Mouse (Mus musculus): Measurements from ENCODE around the gene Lcn9. TPM values are rescaled to one million over a fixed set of nuclear protein-coding genes. Genes with fewer than 3 reads are reported as not detected.
"Not testable (repeated sequence)": the region's sequence is repeated elsewhere in the genome, so short reads cannot be mapped to it uniquely, and the experiment has no call there.

Gene Lcn9
- polyA plus RNA-seq, 1 experiment from 2014 or later = not detected

DNA sequence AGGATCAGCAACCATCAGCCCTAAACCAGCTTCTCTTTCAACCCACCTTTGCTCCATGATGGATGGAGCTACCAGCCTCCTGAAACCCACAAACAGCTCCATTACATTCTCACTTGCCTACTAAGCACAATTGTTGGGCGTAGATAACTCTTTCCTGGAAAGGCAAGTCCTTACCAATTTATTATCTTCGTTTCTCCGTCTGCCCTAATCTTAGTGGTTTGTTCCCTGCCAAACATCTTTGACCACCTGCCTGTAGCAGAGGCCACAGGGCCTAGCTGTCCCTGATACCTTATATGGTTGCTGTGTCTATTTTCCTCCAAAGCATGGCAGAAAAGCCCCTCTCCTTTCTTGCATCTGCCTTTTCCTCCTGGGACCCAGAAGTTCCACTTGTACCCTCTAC is 33.9 kb upstream of the Lcn9 start:
- Histone ChIP-seq H3K27me3 (ENCODE audit: control insufficient read depth, insufficient read depth, low read length) (no peaks in the 10 kb centered on the region), H3K4me3 (ENCODE audit: low read depth, low read length) (no peak overlapping the region), H3K9ac (ENCODE audit: low read length) (no peak overlapping the region), H3K4me2 (ENCODE audit: low read depth, low read length, severe bottlenecking) (no peak overlapping the region), H3K4me1 (replicated peaks; ENCODE audit: control insufficient read depth, insufficient read depth, low read length) (no peaks in the 10 kb centered on the region), H3K27ac (ENCODE audit: low read depth, low read length) (no peak overlapping the region), H3K36me3 (ENCODE audit: control insufficient read depth, insufficient read depth, low read length) (no peaks in the 10 kb centered on the region), H3K9me3 (ENCODE audit: control insufficient read depth, low read length) (no peaks in the 10 kb centered on the region)
- ATAC-seq (replicated peaks; ENCODE audit: low FRiP score) = no peak
- DNase-seq (ENCODE audit: low spot score) = no peak
- 91% methylated on average over 3 of the region's 3 CpGs for WGBS

DNA sequence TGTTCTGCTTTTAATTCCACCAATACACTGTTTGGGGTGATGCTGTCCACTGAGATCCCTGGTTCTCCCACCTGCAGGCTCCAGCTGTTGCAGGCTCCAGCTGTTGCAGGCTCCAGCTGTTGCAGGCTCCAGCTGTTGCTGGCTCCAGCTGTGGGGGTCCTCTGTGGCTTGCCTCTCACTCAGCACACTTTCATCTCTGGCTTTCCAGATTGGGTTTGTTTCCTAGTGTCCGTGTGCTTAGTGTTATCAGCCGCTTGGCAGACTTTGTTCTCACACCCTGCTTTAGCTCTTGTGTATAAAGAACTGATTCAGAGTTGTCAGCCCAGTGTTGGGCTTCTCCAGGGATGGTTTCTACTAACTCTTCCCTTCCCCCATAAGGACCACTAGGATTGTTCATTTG is 25.3 kb upstream of the Lcn9 start:
- no peaks in the 10 kb centered on the region for H3K9me3 ChIP-seq (ENCODE audit: control insufficient read depth, low read length)
- 63% methylated on average over 2 of the region's 2 CpGs for WGBS
- H3K9ac ChIP-seq (ENCODE audit: low read length) = no peak overlapping the region
- ATAC-seq (replicated peaks; ENCODE audit: low FRiP score) (no peak), DNase-seq (ENCODE audit: low spot score) (no peak)
- no peak overlapping the region for H3K27ac ChIP-seq (ENCODE audit: low read depth, low read length)
- H3K4me1 ChIP-seq (replicated peaks; ENCODE audit: control insufficient read depth, insufficient read depth, low read length) = no peaks in the 10 kb centered on the region; the same call in 1 of the 2 replicates
- no peak overlapping the region for H3K4me2 ChIP-seq (ENCODE audit: low read depth, low read length, severe bottlenecking)
- H3K36me3 ChIP-seq (ENCODE audit: control insufficient read depth, insufficient read depth, low read length) = no peaks in the 10 kb centered on the region
- H3K27me3 ChIP-seq (ENCODE audit: control insufficient read depth, insufficient read depth, low read length) = no peaks in the 10 kb centered on the region
- H3K4me3 ChIP-seq (ENCODE audit: low read depth, low read length) = no peak overlapping the region

GRCm38 (mm10) chr2:25798065-25798464 is 24.9 kb upstream of the Lcn9 start:
- ATAC-seq (replicated peaks; ENCODE audit: low FRiP score) (no peak), DNase-seq (ENCODE audit: low spot score) (no peak)
- Histone ChIP-seq H3K27ac (ENCODE audit: low read depth, low read length) (no peak overlapping the region), H3K4me3 (ENCODE audit: low read depth, low read length) (no peak overlapping the region), H3K9ac (ENCODE audit: low read length) (no peak overlapping the region), H3K9me3 (ENCODE audit: control insufficient read depth, low read length) (no peaks in the 10 kb centered on the region), H3K4me1 (replicated peaks; ENCODE audit: control insufficient read depth, insufficient read depth, low read length) (no peaks in the 10 kb centered on the region; the same call in 1 of the 2 replicates), H3K27me3 (ENCODE audit: control insufficient read depth, insufficient read depth, low read length) (no peaks in the 10 kb centered on the region), H3K4me2 (ENCODE audit: low read depth, low read length, severe bottlenecking) (no peak overlapping the region), H3K36me3 (ENCODE audit: control insufficient read depth, insufficient read depth, low read length) (no peaks in the 10 kb centered on the region)
- WGBS = 63% methylated on average over 5 of the region's 5 CpGs

DNA sequence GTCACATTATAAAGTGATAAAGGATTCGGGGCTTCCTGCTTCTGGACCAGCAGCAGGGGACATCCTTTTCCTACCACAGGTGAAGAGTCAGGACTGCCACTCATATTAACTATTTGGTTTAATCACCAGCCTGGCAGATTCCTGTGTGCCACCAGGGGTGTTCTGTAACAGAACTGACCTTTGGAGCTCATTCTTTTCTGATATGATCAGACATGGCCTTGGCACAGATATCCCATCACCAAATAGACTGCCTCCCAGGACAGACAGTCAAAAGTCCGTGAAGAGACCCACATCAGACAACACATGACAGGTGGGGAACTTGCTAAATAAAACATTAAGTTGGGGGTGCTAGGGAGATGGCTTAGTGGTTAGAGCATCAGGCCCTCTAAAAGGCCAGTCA is 11.2 kb upstream of the Lcn9 start:
- H3K4me3 ChIP-seq (ENCODE audit: low read depth, low read length) = no peak overlapping the region
- H3K9me3 ChIP-seq (ENCODE audit: control insufficient read depth, low read length) = no peaks in the 10 kb centered on the region
- H3K4me1 ChIP-seq (replicated peaks; ENCODE audit: control insufficient read depth, insufficient read depth, low read length) = no peaks in the 10 kb centered on the region
- no peak overlapping the region for H3K4me2 ChIP-seq (ENCODE audit: low read depth, low read length, severe bottlenecking)
- WGBS = 83% methylated on average over 2 of the region's 2 CpGs
- H3K27me3 ChIP-seq (ENCODE audit: control insufficient read depth, insufficient read depth, low read length) = no peaks in the 10 kb centered on the region
- no peak overlapping the region for H3K9ac ChIP-seq (ENCODE audit: low read length)
- ATAC-seq (replicated peaks; ENCODE audit: low FRiP score) (no peak), DNase-seq (ENCODE audit: low spot score) (no peak)
- H3K36me3 ChIP-seq (ENCODE audit: control insufficient read depth, insufficient read depth, low read length) = no peaks in the 10 kb centered on the region
- no peak overlapping the region for H3K27ac ChIP-seq (ENCODE audit: low read depth, low read length)

DNA sequence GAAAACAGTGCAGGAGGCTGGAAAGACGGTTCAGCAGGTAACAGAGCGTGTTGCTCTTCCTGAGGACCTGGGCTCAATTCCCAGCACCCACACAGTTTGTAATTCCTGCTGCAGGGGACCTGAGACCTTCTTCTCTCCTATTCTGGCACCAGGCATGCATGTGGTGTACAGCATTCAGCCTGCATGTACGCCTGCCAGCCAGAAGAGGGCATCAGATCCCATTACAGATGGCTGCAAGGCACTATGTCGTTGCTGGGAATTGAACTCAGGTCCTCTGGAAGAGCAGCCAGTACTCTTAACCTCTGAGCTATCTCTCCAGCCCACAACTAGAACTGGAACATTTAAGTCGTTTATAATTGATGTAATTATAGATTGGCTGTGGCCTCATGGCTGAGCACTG is 9.6 kb upstream of the Lcn9 start:
- H3K9ac ChIP-seq (ENCODE audit: low read length) = no peak overlapping the region
- no peaks in the 10 kb centered on the region for H3K36me3 ChIP-seq (ENCODE audit: control insufficient read depth, insufficient read depth, low read length)
- DNase-seq (ENCODE audit: low spot score) = no peak
- H3K4me1 ChIP-seq (replicated peaks; ENCODE audit: control insufficient read depth, insufficient read depth, low read length) = no peaks in the 10 kb centered on the region
- 82% methylated on average over 5 of the region's 5 CpGs for WGBS
- no peak overlapping the region for H3K27ac ChIP-seq (ENCODE audit: low read depth, low read length)
- no peaks in the 10 kb centered on the region for H3K27me3 ChIP-seq (ENCODE audit: control insufficient read depth, insufficient read depth, low read length)
- H3K4me3 ChIP-seq (ENCODE audit: low read depth, low read length) = no peak overlapping the region
- ATAC-seq (replicated peaks; ENCODE audit: low FRiP score) = no peak
- no peaks in the 10 kb centered on the region for H3K9me3 ChIP-seq (ENCODE audit: control insufficient read depth, low read length)
- H3K4me2 ChIP-seq (ENCODE audit: low read depth, low read length, severe bottlenecking) = no peak overlapping the region

- H3K36me3 ChIP-seq (ENCODE audit: control insufficient read depth, insufficient read depth, low read length); H3K9ac ChIP-seq (ENCODE audit: low read length); DNase-seq (ENCODE audit: low spot score); H3K4me1 ChIP-seq (replicated peaks; ENCODE audit: control insufficient read depth, insufficient read depth, low read length); H3K27ac ChIP-seq (ENCODE audit: low read depth, low read length); H3K9me3 ChIP-seq (ENCODE audit: control insufficient read depth, low read length); H3K27me3 ChIP-seq (ENCODE audit: control insufficient read depth, insufficient read depth, low read length); H3K4me3 ChIP-seq (ENCODE audit: low read depth, low read length); ATAC-seq (replicated peaks; ENCODE audit: low FRiP score); H3K4me2 ChIP-seq (ENCODE audit: low read depth, low read length, severe bottlenecking): not testable (repeated sequence)
- 86% methylated on average over 1 of the region's 1 CpGs for WGBS
These were observed 7.2 kb upstream of the Lcn9 start, which contains the start of gene Glt6d1 for GRCm38 (mm10) chr2:25815748-25816147. Glt6d1 (minus strand) TSS chr2:25815848.

GRCm38 (mm10) chr2:25824751-25825150 is 1.8 kb downstream of the Lcn9 start:
- no peaks in the 10 kb centered on the region for H3K36me3 ChIP-seq (ENCODE audit: control insufficient read depth, insufficient read depth, low read length)
- 87% methylated on average over 3 of the region's 3 CpGs for WGBS
- ATAC-seq (replicated peaks; ENCODE audit: low FRiP score) = no peak
- H3K27me3 ChIP-seq (ENCODE audit: control insufficient read depth, insufficient read depth, low read length) = no peaks in the 10 kb centered on the region
- H3K9ac ChIP-seq (ENCODE audit: low read length) = no peak overlapping the region
- no peaks in the 10 kb centered on the region for H3K9me3 ChIP-seq (ENCODE audit: control insufficient read depth, low read length)
- no peak overlapping the region for H3K27ac ChIP-seq (ENCODE audit: low read depth, low read length)
- no peak overlapping the region for H3K4me2 ChIP-seq (ENCODE audit: low read depth, low read length, severe bottlenecking)
- no peak for DNase-seq (ENCODE audit: low spot score)
- H3K4me1 ChIP-seq (replicated peaks; ENCODE audit: control insufficient read depth, insufficient read depth, low read length) = no peaks in the 10 kb centered on the region
- no peak overlapping the region for H3K4me3 ChIP-seq (ENCODE audit: low read depth, low read length)

DNA sequence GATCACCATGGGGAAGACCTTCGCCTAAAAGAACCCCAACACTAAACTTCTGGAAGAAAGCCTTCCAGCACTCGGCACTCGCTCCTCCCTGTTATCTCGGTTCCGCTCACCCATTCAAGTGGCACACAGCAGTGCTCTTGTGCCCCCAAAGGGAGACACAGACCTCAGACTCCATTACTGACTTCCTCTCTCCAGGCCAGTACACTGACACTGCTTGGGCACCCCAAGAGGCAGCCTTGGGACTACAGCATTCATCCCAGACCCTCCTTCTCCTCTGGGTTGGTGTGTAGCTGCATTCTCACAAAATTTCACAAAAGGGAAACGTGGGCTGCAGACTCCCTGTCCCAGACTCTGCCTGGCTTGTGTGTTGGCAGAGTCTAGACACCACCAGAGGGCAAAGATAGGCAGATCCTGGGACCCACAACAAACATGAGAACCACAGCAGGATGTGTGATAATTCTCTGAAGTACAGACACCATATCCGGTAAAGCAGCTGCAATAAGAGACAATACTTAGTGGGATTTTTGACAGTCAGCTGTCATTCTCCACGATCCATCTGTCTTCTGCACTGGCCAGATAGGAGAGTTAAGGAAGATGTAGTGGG is 5.5 kb downstream of the Lcn9 start:
- Histone ChIP-seq H3K36me3 (ENCODE audit: control insufficient read depth, insufficient read depth, low read length) (no peaks in the 10 kb centered on the region), H3K27me3 (ENCODE audit: control insufficient read depth, insufficient read depth, low read length) (no peaks in the 10 kb centered on the region), H3K4me1 (replicated peaks; ENCODE audit: control insufficient read depth, insufficient read depth, low read length) (no peaks in the 10 kb centered on the region), H3K9ac (ENCODE audit: low read length) (no peak overlapping the region), H3K4me2 (ENCODE audit: low read depth, low read length, severe bottlenecking) (no peak overlapping the region), H3K27ac (ENCODE audit: low read depth, low read length) (no peak overlapping the region), H3K4me3 (ENCODE audit: low read depth, low read length) (no peak overlapping the region), H3K9me3 (ENCODE audit: control insufficient read depth, low read length) (no peaks in the 10 kb centered on the region)
- 78% methylated on average over 8 of the region's 8 CpGs for WGBS
- ATAC-seq (replicated peaks; ENCODE audit: low FRiP score) (no peak), DNase-seq (ENCODE audit: low spot score) (no peak)

DNA sequence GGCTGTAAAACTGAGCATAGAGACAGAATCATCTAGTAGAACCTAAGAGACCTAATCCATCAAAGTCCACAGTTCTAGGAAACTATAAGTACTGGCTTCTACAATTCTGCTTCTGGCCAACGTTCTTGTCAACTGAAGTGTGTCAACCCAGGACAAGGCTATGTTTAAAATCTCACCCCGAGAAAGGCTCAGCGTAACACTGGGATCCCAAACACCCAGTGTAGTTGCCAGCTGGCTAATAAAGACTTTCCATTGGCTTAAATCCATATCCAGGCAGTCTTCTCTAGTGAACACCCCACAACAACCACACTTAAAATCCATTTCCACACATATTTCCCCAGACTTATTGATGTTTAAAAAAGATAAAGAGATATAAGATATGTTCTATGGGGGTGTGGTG is 7.8 kb downstream of the Lcn9 start:
- 92% methylated on average over 3 of the region's 3 CpGs for WGBS
- Histone ChIP-seq H3K36me3 (ENCODE audit: control insufficient read depth, insufficient read depth, low read length) (no peaks in the 10 kb centered on the region), H3K27me3 (ENCODE audit: control insufficient read depth, insufficient read depth, low read length) (no peaks in the 10 kb centered on the region), H3K4me1 (replicated peaks; ENCODE audit: control insufficient read depth, insufficient read depth, low read length) (no peaks in the 10 kb centered on the region), H3K9me3 (ENCODE audit: control insufficient read depth, low read length) (no peaks in the 10 kb centered on the region), H3K27ac (ENCODE audit: low read depth, low read length) (no peak overlapping the region), H3K9ac (ENCODE audit: low read length) (no peak overlapping the region), H3K4me2 (ENCODE audit: low read depth, low read length, severe bottlenecking) (no peak overlapping the region), H3K4me3 (ENCODE audit: low read depth, low read length) (no peak overlapping the region)
- no peak for DNase-seq (ENCODE audit: low spot score)
- ATAC-seq (replicated peaks; ENCODE audit: low FRiP score) = no peak

All from forebrain, embryonic 11.5 days (tissue).